16 mouse cellular contexts compared by ENCODE assay signal in the genomic region with DNA sequence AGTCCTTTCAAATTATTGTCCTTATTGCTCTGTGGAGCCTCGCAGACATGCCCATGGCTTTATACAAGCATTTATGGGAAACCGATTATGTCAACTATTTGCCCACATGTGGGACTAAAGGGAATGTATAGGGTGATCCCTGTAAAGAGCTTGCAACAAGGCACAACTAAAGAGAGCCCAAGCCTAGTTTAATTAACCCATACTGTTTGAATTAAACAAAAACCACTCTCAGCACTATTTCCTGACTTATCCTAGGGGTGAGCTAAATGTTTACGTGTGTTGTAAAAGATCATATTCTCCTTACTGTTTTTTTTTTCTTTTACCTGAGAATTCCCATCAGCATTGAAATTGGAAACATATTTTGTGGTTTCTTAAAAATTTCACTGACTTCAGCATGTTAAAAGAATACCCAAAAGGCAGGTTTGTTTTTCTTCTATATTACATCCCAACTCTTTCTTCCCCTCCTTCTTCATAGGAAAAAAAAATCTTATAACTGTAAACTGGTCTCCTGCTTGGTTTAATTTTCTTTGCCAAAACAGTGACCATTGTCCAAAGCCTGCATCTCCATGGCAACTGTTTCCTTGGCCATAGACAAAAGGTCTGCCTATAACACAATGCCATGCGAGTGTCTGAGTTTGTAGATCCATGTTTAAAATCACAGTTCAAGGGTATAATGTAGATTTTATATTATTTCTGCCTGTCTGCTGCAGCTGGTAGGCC.
DNase-seq lines count a peak whose midpoint lies in the region; ATAC-seq and TF ChIP-seq lines count a peak whose summit lies in the region.
"Had no signal": no experiment of that assay in that cellular context is flagged by ENCODE, and none has a peak within 500 bp of the region (broad histone marks: within the 10 kb centered on the region; RNA-seq: fewer than 3 reads in every experiment).

No protein-coding gene starts in this region.

- no peaks in the 10 kb centered on the region for H3K9me3 ChIP-seq in forebrain, embryonic 16.5 days (ENCODE audit: control insufficient read depth, low read length)
- no peaks in the 10 kb centered on the region for H3K9me3 ChIP-seq in limb, embryonic 14.5 days (ENCODE audit: control insufficient read depth, low read length)
- H3K9me3 ChIP-seq: G1E had no signal

- ATAC-seq in forebrain, embryonic 16.5 days = peak; percentile 43; the same call in 1 of the 2 replicates
- ATAC-seq in limb, embryonic 14.5 days (ENCODE audit: low FRiP score, low read depth) = peak; percentile 85

- no peaks in the 10 kb centered on the region for H3K36me3 ChIP-seq in kidney, adult 2 months (ENCODE audit: control insufficient read depth, insufficient read depth, low read length)
- H3K36me3 ChIP-seq in forebrain, embryonic 16.5 days (ENCODE audit: control insufficient read depth, insufficient read depth) = no peaks in the 10 kb centered on the region
- H3K36me3 ChIP-seq in limb, embryonic 14.5 days (ENCODE audit: control insufficient read depth, insufficient read depth, low read length) = no peaks in the 10 kb centered on the region
- H3K36me3 ChIP-seq: G1E had no signal

- no peak overlapping the region for H3K4me3 ChIP-seq in kidney, adult 2 months (ENCODE audit: insufficient read depth, low read depth, low read length)
- no peak overlapping the region for H3K4me3 ChIP-seq in forebrain, embryonic 16.5 days (replicated peaks; ENCODE audit: low read length)
- no peak overlapping the region for H3K4me3 ChIP-seq in limb, embryonic 14.5 days (replicated peaks; ENCODE audit: low read length)
- H3K4me3 ChIP-seq: erythroblast, embryonic 14.5 days; layer of hippocampus, adult 2 months had no signal

- H3K27ac ChIP-seq in kidney, adult 2 months (ENCODE audit: insufficient read depth, low read depth, low read length) = no peak overlapping the region
- H3K27ac ChIP-seq in forebrain, embryonic 16.5 days (ENCODE audit: low read length) = no peak overlapping the region
- no peak overlapping the region for H3K27ac ChIP-seq in limb, embryonic 14.5 days (replicated peaks; ENCODE audit: low read depth, low read length)
- H3K27ac ChIP-seq: layer of hippocampus, adult 2 months had no signal

- WGBS in kidney, adult 2 months = 75% methylated on average over 4 of the region's 4 CpGs
- WGBS in forebrain, embryonic 16.5 days = 14% methylated on average over 4 of the region's 4 CpGs
- WGBS in limb, embryonic 14.5 days = 19% methylated on average over 4 of the region's 4 CpGs

- no peak for TF ChIP-seq CTCF in kidney, adult 2 months (conservative IDR thresholded peaks at IDR 0.05; ENCODE audit: insufficient read depth, insufficient read length, low read depth, low read length)

- H3K4me2 ChIP-seq in forebrain, embryonic 16.5 days (ENCODE audit: low read length) = no peak overlapping the region
- H3K4me2 ChIP-seq in limb, embryonic 14.5 days (replicated peaks; ENCODE audit: low read depth, low read length, severe bottlenecking) = no peak overlapping the region

- H3K4me1 ChIP-seq in kidney, adult 2 months (ENCODE audit: control insufficient read depth, insufficient read depth, low read length) = no peaks in the 10 kb centered on the region
- H3K4me1 ChIP-seq in forebrain, embryonic 16.5 days (replicated peaks; ENCODE audit: control insufficient read depth, insufficient read depth, low read length) = 0 out of 2 replicates have a peak, but pooled peaks cover 2% of the 10 kb centered on the region
- peaks cover 8% of the 10 kb centered on the region for H3K4me1 ChIP-seq in limb, embryonic 14.5 days (ENCODE audit: control insufficient read depth, insufficient read depth, low read length)

- no peak for TF ChIP-seq POLR2A in kidney, adult 2 months (IDR thresholded peaks at IDR 0.05; ENCODE audit: low read depth, low read length)
- TF ChIP-seq POLR2A in limb, embryonic 14.5 days (IDR thresholded peaks at IDR 0.05; ENCODE audit: borderline replicate concordance, extremely low read depth, insufficient read depth, insufficient read length) = no peak

- no peaks in the 10 kb centered on the region for H3K27me3 ChIP-seq in kidney, adult 2 months (replicated peaks; ENCODE audit: control insufficient read depth, insufficient read depth, low read length)
- no peaks in the 10 kb centered on the region for H3K27me3 ChIP-seq in forebrain, embryonic 16.5 days (replicated peaks; ENCODE audit: control insufficient read depth, insufficient read depth, low read length)
- H3K27me3 ChIP-seq in limb, embryonic 14.5 days (ENCODE audit: control insufficient read depth, insufficient read depth, low read length) = no peaks in the 10 kb centered on the region

- H3K9ac ChIP-seq in forebrain, embryonic 16.5 days (replicated peaks; ENCODE audit: low read depth, low read length) = no peak overlapping the region
- H3K9ac ChIP-seq in limb, embryonic 14.5 days (ENCODE audit: low read depth, low read length, severe bottlenecking) = no peak overlapping the region

- peak; percentile 7 for DNase-seq in kidney, adult 2 months
- DNase-seq in kidney, adult 11 months = no peak
- peak; percentile 45 for DNase-seq in limb, embryonic 14.5 days (ENCODE audit: low spot score)
- DNase-seq in heart, adult 8-10 months (ENCODE audit: low spot score) = no peak
- no peak for DNase-seq in ovary, postnatal 10 days (ENCODE audit: low spot score)
- DNase-seq in adrenal gland, adult 2 months = no peak
- no peak for DNase-seq in thymus, postnatal 14 days
- DNase-seq: cerebellum, adult 8-10 months; heart, postnatal 36 days; kidney, adult 9 months; lung, adult 18-20 months; thymus, adult 18-20 months had no signal

Comparison
In these comparisons a context has a peak if more than half of its experiments do, and no peak if none do; other contexts are left out.
1. DNase-seq: peak in kidney, adult 2 months (single experiment) and limb, embryonic 14.5 days (single experiment); none in kidney, adult 11 months (single experiment), heart, adult 8-10 months (single experiment), ovary, postnatal 10 days (single experiment), adrenal gland, adult 2 months (single experiment) and thymus, postnatal 14 days (single experiment).